Mouse (Mus musculus): Measurements from ENCODE around the gene Pfkfb3. TPM values are rescaled to one million over a fixed set of nuclear protein-coding genes. Genes with fewer than 3 reads are reported as not detected.

Gene Pfkfb3
- polyA plus RNA-seq, 1 experiment: 0.01 TPM

- no peaks in the 10 kb centered on the region for H3K9me3 ChIP-seq (ENCODE audit: control insufficient read depth, low read length)
- peak overlapping the region; percentile 55 for H3K4me3 ChIP-seq (replicated peaks)
- TF ChIP-seq TAL1 (IDR thresholded peaks at IDR 0.05; ENCODE audit: low read length) (no peak), GATA1 (IDR thresholded peaks at IDR 0.05; ENCODE audit: low read length) (no peak)
- H3K27me3 ChIP-seq (ENCODE audit: control insufficient read depth): peaks cover 31% of the 10 kb centered on the region
- no peaks in the 10 kb centered on the region for H3K36me3 ChIP-seq (ENCODE audit: control insufficient read depth)
- H3K4me1 ChIP-seq (ENCODE audit: control insufficient read depth): peaks cover 8% of the 10 kb centered on the region
Observed at GRCm38 (mm10) chr2:11552966-11553451, 868 bp downstream of the Pfkfb3 start.

- H3K4me3 ChIP-seq (replicated peaks): no peak overlapping the region
- TF ChIP-seq GATA1 (IDR thresholded peaks at IDR 0.05; ENCODE audit: low read length) (no peak), TAL1 (IDR thresholded peaks at IDR 0.05; ENCODE audit: low read length) (no peak)
- H3K36me3 ChIP-seq (ENCODE audit: control insufficient read depth): no peaks in the 10 kb centered on the region
- H3K9me3 ChIP-seq (ENCODE audit: control insufficient read depth, low read length): no peaks in the 10 kb centered on the region
- H3K27me3 ChIP-seq (ENCODE audit: control insufficient read depth): peaks cover 31% of the 10 kb centered on the region
- peaks cover 8% of the 10 kb centered on the region for H3K4me1 ChIP-seq (ENCODE audit: control insufficient read depth)
Observed at GRCm38 (mm10) chr2:11552297-11552821, 1.5 kb downstream of the Pfkfb3 start.

GRCm38 (mm10) chr2:11551726-11552125 is 2.2 kb downstream of the Pfkfb3 start:
- TF ChIP-seq TAL1 (IDR thresholded peaks at IDR 0.05; ENCODE audit: low read length) (no peak), GATA1 (IDR thresholded peaks at IDR 0.05; ENCODE audit: low read length) (no peak)
- H3K36me3 ChIP-seq (ENCODE audit: control insufficient read depth): no peaks in the 10 kb centered on the region
- H3K9me3 ChIP-seq (ENCODE audit: control insufficient read depth, low read length): no peaks in the 10 kb centered on the region
- peaks cover 31% of the 10 kb centered on the region for H3K27me3 ChIP-seq (ENCODE audit: control insufficient read depth)
- H3K4me3 ChIP-seq (replicated peaks): no peak overlapping the region
- H3K4me1 ChIP-seq (ENCODE audit: control insufficient read depth): peaks cover 8% of the 10 kb centered on the region

- TF ChIP-seq GATA1 (IDR thresholded peaks at IDR 0.05; ENCODE audit: low read length) (no peak), TAL1 (IDR thresholded peaks at IDR 0.05; ENCODE audit: low read length) (no peak)
- peaks cover 15% of the 10 kb centered on the region for H3K27me3 ChIP-seq (ENCODE audit: control insufficient read depth)
- peaks cover 6% of the 10 kb centered on the region for H3K4me1 ChIP-seq (ENCODE audit: control insufficient read depth)
- H3K9me3 ChIP-seq (ENCODE audit: control insufficient read depth, low read length): no peaks in the 10 kb centered on the region
- H3K36me3 ChIP-seq (ENCODE audit: control insufficient read depth): no peaks in the 10 kb centered on the region
- H3K4me3 ChIP-seq (replicated peaks): no peak overlapping the region
Observed at GRCm38 (mm10) chr2:11548508-11548907, 5.4 kb downstream of the Pfkfb3 start.

- H3K9me3 ChIP-seq (ENCODE audit: control insufficient read depth, low read length): no peaks in the 10 kb centered on the region
- H3K36me3 ChIP-seq (ENCODE audit: control insufficient read depth): no peaks in the 10 kb centered on the region
- H3K27me3 ChIP-seq (ENCODE audit: control insufficient read depth): peaks cover 6% of the 10 kb centered on the region
- H3K4me3 ChIP-seq (replicated peaks): no peak overlapping the region
- H3K4me1 ChIP-seq (ENCODE audit: control insufficient read depth): peaks cover 1% of the 10 kb centered on the region; the same call in 1 of the 2 replicates
- TF ChIP-seq TAL1 (IDR thresholded peaks at IDR 0.05; ENCODE audit: low read length): no peak
- no peak for TF ChIP-seq GATA1 (IDR thresholded peaks at IDR 0.05; ENCODE audit: low read length)
Observed at GRCm38 (mm10) chr2:11547609-11548008, 6.3 kb downstream of the Pfkfb3 start.

- TF ChIP-seq GATA1 (IDR thresholded peaks at IDR 0.05; ENCODE audit: low read length): no peak
- TF ChIP-seq TAL1 (IDR thresholded peaks at IDR 0.05; ENCODE audit: low read length): no peak
Observed at GRCm38 (mm10) chr2:11546091-11546490, 7.8 kb downstream of the Pfkfb3 start.

GRCm38 (mm10) chr2:11545380-11545779 is 8.5 kb downstream of the Pfkfb3 start:
- H3K4me3 ChIP-seq (replicated peaks): no peak overlapping the region
- H3K27me3 ChIP-seq (ENCODE audit: control insufficient read depth): no peaks in the 10 kb centered on the region; the same call in 1 of the 2 replicates
- no peaks in the 10 kb centered on the region for H3K36me3 ChIP-seq (ENCODE audit: control insufficient read depth)
- no peaks in the 10 kb centered on the region for H3K9me3 ChIP-seq (ENCODE audit: control insufficient read depth, low read length)
- H3K4me1 ChIP-seq (ENCODE audit: control insufficient read depth): peaks cover 1% of the 10 kb centered on the region; the same call in 1 of the 2 replicates
- no peak for TF ChIP-seq TAL1 (IDR thresholded peaks at IDR 0.05; ENCODE audit: low read length)
- TF ChIP-seq GATA1 (IDR thresholded peaks at IDR 0.05; ENCODE audit: low read length): no peak

More at GRCm38 (mm10) chr2:11546091-11546490, 7.8 kb downstream of the Pfkfb3 start:
- H3K27me3 ChIP-seq (ENCODE audit: control insufficient read depth): no peaks in the 10 kb centered on the region; the same call in 1 of the 2 replicates
- H3K4me1 ChIP-seq (ENCODE audit: control insufficient read depth): peaks cover 1% of the 10 kb centered on the region; the same call in 1 of the 2 replicates
- H3K4me3 ChIP-seq (replicated peaks): no peak overlapping the region
- no peaks in the 10 kb centered on the region for H3K36me3 ChIP-seq (ENCODE audit: control insufficient read depth)
- no peaks in the 10 kb centered on the region for H3K9me3 ChIP-seq (ENCODE audit: control insufficient read depth, low read length)

GRCm38 (mm10) chr2:11544342-11544741 is 9.5 kb downstream of the Pfkfb3 start:
- H3K4me3 ChIP-seq (replicated peaks): no peak overlapping the region
- no peak for TF ChIP-seq GATA1 (IDR thresholded peaks at IDR 0.05; ENCODE audit: low read length)
- TF ChIP-seq TAL1 (IDR thresholded peaks at IDR 0.05; ENCODE audit: low read length): no peak
- H3K36me3 ChIP-seq (ENCODE audit: control insufficient read depth): no peaks in the 10 kb centered on the region
- no peaks in the 10 kb centered on the region for H3K9me3 ChIP-seq (ENCODE audit: control insufficient read depth, low read length)
- no peaks in the 10 kb centered on the region for H3K27me3 ChIP-seq (ENCODE audit: control insufficient read depth)
- H3K4me1 ChIP-seq (ENCODE audit: control insufficient read depth): peaks cover 1% of the 10 kb centered on the region; the same call in 1 of the 2 replicates

GRCm38 (mm10) chr2:11543158-11543557 is 10.7 kb downstream of the Pfkfb3 start:
- Histone ChIP-seq H3K4me3 (replicated peaks) (no peak overlapping the region), H3K9me3 (ENCODE audit: control insufficient read depth, low read length) (no peaks in the 10 kb centered on the region), H3K4me1 (ENCODE audit: control insufficient read depth) (peaks cover 1% of the 10 kb centered on the region; the same call in 1 of the 2 replicates), H3K36me3 (ENCODE audit: control insufficient read depth) (no peaks in the 10 kb centered on the region), H3K27me3 (ENCODE audit: control insufficient read depth) (no peaks in the 10 kb centered on the region)
- TF ChIP-seq TAL1 (IDR thresholded peaks at IDR 0.05; ENCODE audit: low read length): no peak
- TF ChIP-seq GATA1 (IDR thresholded peaks at IDR 0.05; ENCODE audit: low read length): no peak
